Mouse (Mus musculus) ovary, adult 18-20 months (tissue): ENCODE data around the gene Ccz1.

Experiments used
- DNase-seq: peaks from one replicate; pipeline ENCODE4 v3.0.0; 2022; ENCODE audit warnings: low spot score, mixed read lengths

Ccz1 gene

GRCm38 (mm10) chr5:143941588-143941987 lies 73.1 kb downstream of the Ccz1 start:
- DNase-seq: no peak
